Mouse (Mus musculus) heart, adult 2 months (tissue): ENCODE data around the gene Fam25c. TPM values are rescaled to one million over a fixed set of nuclear protein-coding genes. Genes with fewer than 3 reads are reported as not detected.

Experiments
- DNase-seq, 2 experiments: peaks; one replicate each; pipeline ENCODE4 v3.0.0; 2021
- H3K27ac ChIP-seq: fragments of 200-600 bp; 2 replicates; pipeline ENCODE4 v1.8.1; 2022
- H3K27me3 ChIP-seq: fragments of 200-500 bp; 2 replicates; pipeline ENCODE4 v1.6.1; 2012; ENCODE audit warnings: mild to moderate bottlenecking, low read length, inconsistent platforms, mixed read lengths; ENCODE audit not compliant: control insufficient read depth, insufficient read depth
- H3K36me3 ChIP-seq: fragments of 200-500 bp; 2 replicates; pipeline ENCODE4 v1.6.1; 2012; ENCODE audit warnings: low read length, inconsistent platforms; ENCODE audit not compliant: control insufficient read depth, insufficient read depth
- H3K4me1 ChIP-seq: fragments of 200-500 bp; 2 replicates; pipeline ENCODE4 v1.6.1; 2011; ENCODE audit warnings: low read length; ENCODE audit not compliant: control insufficient read depth, insufficient read depth
- H3K4me3 ChIP-seq: fragments of 200-600 bp; 2 replicates; pipeline ENCODE4 v1.8.1; 2022
- H3K79me2 ChIP-seq: fragments of 200-500 bp; replicated peaks from 2 replicates; pipeline ENCODE4 v1.6.1; 2012; ENCODE audit warnings: mild to moderate bottlenecking, inconsistent platforms, low read length, moderate library complexity, mixed read lengths; ENCODE audit not compliant: control insufficient read depth, insufficient read depth
- H3K9ac ChIP-seq: fragments of 200-500 bp; 2 replicates; pipeline ENCODE4 v1.6.1; 2012; ENCODE audit warnings: low read depth, mild to moderate bottlenecking, control low read depth, inconsistent platforms, low read length, mixed read lengths
- CTCF ChIP-seq: fragments of 200-600 bp; IDR thresholded peaks from 2 replicates; pipeline ENCODE4 v1.8.1; 2022; ENCODE audit warnings: antibody characterized with exemption, mild to moderate bottlenecking, moderate library complexity
- EP300 ChIP-seq: fragments of 200-500 bp; IDR thresholded peaks from 2 replicates; pipeline ENCODE4 v1.6.1; 2011; ENCODE audit warnings: low read depth, low read length, control low read depth; ENCODE audit not compliant: insufficient read depth
- POLR2A ChIP-seq: fragments of 200-500 bp; IDR thresholded peaks from 2 replicates; pipeline ENCODE4 v1.6.1; 2011; ENCODE audit warnings: mild to moderate bottlenecking, low read depth, low read length, control low read depth; ENCODE audit not compliant: insufficient read depth
- WGBS: fragments of 180-500 bp; shearing (Covaris S2); methylation state at CpG from one replicate; pipeline ENCODE4 v1.1.7; 2018; 5-methylcytosine and 5-hydroxymethylcytosine counted together
- intact Hi-C: fragments of 180-260 bp; cut with DNase I; formaldehyde crosslinking; loops from one replicate; pipeline ENCODE4 v1.15.1; 2025
- polyA plus RNA-seq: library from polyadenylated mRNA; depleted of rRNA; stranded (reverse); fragments of >200 nt; gene quantifications from 2 replicates; pipeline ENCODE4 v1.2.3, GENCODE M21; 2012
- total RNA-seq, 2 experiments: library from RNA; stranded (reverse); gene quantifications; 2 replicates each; pipeline ENCODE4 v1.2.3; 2021

The Fam25c gene
- total and polyA plus RNA-seq, 3 experiments, result not detected

DNA sequence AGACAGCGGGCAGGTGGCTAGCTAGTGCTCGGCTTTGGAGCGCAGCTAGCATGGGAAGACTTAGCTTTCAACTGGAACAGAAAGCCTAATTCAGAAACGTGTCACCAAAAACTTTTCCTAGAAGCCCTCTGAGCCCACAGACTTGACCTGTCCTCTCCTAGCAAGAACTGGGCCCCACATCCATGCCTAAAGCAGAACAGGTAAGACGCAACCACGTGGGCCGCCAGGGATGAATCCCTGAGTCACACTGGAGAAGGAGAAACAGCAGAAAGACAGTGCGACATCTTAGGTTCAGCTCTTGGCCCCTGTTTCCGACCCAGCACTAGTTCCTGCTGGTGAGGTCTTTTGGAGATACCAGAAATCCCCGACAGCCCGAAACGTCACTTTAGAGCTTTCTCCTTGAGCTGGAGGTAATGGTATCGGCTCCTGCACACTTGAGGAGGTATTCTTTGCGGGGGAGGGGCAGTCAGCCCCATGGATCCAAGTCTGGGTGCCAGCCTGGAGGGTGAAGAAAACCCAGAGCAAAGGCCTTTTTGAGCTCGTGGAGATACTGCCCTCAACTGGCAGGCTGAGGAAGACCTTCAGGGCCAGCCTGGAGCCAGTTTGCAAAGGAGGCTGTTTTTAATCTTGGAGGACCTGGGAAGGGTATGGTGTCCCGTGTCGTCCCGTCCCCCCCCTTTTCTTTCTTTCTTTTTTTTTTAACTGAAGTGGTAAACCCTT lies 7.7 kb upstream of the Fam25c start:
- peak overlapping the region; percentile 87 for H3K27ac ChIP-seq
- peak overlapping the region; percentile 62 for H3K4me3 ChIP-seq
- peak; percentile 82 for TF ChIP-seq CTCF
- peak; percentile 50; the same call in 1 of the 2 replicates for TF ChIP-seq EP300
- no peak for TF ChIP-seq POLR2A

DNA sequence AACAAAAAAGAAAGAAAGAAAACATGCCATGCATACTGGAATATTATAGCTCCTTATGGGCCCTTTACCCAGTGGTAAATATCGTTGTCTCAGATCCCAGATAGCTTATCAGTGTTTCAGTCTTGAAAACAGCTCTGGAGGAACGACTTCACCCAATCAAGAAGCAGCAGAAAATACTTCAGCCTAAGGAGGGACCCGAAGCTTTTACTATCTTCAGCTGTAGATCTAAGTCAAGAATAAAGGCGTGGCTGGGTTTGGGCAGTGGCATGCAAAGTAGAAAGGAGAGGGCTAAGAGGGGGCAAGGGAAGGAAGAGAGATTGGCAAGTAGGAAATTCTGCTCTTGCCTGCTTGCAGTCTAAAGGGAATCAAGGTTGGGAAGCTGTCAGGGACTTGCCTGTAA lies 6.9 kb upstream of the Fam25c start:
- Histone ChIP-seq H3K36me3 (no peaks in the 10 kb centered on the region), H3K4me1 (peaks cover 7% of the 10 kb centered on the region), H3K27ac (no peak overlapping the region), H3K79me2 (no peaks in the 10 kb centered on the region), H3K27me3 (no peaks in the 10 kb centered on the region), H3K4me3 (no peak overlapping the region), H3K9ac (no peak overlapping the region)
- TF ChIP-seq EP300, result no peak
- TF ChIP-seq POLR2A, result no peak
- no peak for TF ChIP-seq CTCF
- WGBS, result 62% methylated on average over 4 of the region's 4 CpGs
- DNase-seq, result no peak
- intact Hi-C loops, result loop anchor here (2.0 kb wide), 1 partner anchor 51 kb away; the partner anchor contains the start of genes Glud1 and Shld2

More for the DNA sequence above, 7.7 kb upstream of the Fam25c start:
- WGBS, result 42% methylated on average over 18 of the region's 18 CpGs
- Histone ChIP-seq H3K27me3 (no peaks in the 10 kb centered on the region), H3K9ac (peak overlapping the region; percentile 29; the same call in 1 of the 2 replicates), H3K4me1 (peaks cover 7% of the 10 kb centered on the region), H3K36me3 (no peaks in the 10 kb centered on the region), H3K79me2 (no peaks in the 10 kb centered on the region)
- intact Hi-C loops, result loop anchor here (1.0 to 2.0 kb wide), 2 partner anchors 52 to 90 kb away; partner anchors contain the start of genes Glud1 and Shld2
- peak; percentile 75 to 76 for DNase-seq

DNA sequence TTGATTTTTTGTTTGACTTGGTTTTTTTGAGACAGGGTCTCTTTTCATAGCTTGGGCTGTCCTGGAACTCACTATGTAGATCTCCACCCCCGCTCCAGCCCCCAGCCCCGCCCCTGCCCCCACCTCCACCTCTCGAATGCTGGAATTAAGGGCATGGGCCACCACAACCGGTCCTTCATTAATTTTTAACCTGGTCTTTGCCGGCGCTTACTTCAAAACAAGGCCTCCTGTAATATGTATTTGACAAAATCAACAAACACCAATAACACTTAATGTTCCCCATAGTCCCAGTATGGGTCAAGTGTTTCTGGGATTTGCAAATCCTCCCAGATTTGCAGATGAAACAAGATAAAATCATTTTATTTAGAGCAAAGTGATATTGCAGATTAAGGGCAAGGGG lies 5.0 kb upstream of the Fam25c start:
- H3K36me3 ChIP-seq, result no peaks in the 10 kb centered on the region
- 66% methylated on average over 6 of the region's 6 CpGs for WGBS
- TF ChIP-seq EP300, result no peak
- TF ChIP-seq POLR2A, result no peak
- no peak for TF ChIP-seq CTCF
- H3K4me1 ChIP-seq, result peaks cover 7% of the 10 kb centered on the region
- H3K27me3 ChIP-seq, result no peaks in the 10 kb centered on the region
- no peak for DNase-seq
- intact Hi-C loops, result no loop called here
- H3K4me3 ChIP-seq, result no peak overlapping the region
- no peak overlapping the region for H3K9ac ChIP-seq
- H3K79me2 ChIP-seq, result no peaks in the 10 kb centered on the region
- H3K27ac ChIP-seq, result no peak overlapping the region

DNA sequence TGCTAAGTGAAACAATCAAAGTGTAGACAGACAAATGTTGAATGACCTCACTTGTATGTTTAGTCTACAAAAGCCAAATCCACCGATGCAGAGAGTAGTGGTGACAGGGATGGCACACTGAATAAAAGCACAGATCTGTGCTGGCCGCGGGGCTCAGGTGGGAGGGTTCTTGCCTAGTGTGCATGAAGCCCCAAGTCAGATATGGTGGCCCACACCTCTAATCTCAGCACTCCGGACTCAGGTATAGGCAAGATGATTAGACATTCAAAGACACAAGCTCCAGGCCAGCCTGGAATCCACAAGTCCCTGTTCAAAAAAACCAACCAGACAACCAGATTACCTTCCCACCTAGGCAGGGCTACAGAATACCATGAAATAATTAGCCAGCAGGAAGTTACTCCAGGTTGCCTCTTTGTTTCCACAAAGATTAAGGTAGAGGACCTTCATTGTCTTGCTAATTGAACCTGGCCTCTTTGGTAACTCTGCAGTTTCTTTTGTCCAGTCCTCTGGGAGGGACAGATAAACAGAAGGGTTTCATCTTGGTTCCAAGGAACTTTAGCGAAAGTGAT lies 4.5 kb upstream of the Fam25c start:
- no peaks in the 10 kb centered on the region for H3K36me3 ChIP-seq
- no peak for DNase-seq
- H3K79me2 ChIP-seq, result no peaks in the 10 kb centered on the region
- H3K4me3 ChIP-seq, result no peak overlapping the region
- 64% methylated on average over 5 of the region's 5 CpGs for WGBS
- intact Hi-C loops, result loop anchor here (10.0 kb wide), 1 partner anchor 275 kb away; the partner anchor contains the start of gene Anxa8
- H3K4me1 ChIP-seq, result peaks cover 7% of the 10 kb centered on the region
- no peaks in the 10 kb centered on the region for H3K27me3 ChIP-seq
- H3K9ac ChIP-seq, result no peak overlapping the region
- TF ChIP-seq EP300 (no peak), CTCF (no peak), POLR2A (no peak)
- H3K27ac ChIP-seq, result no peak overlapping the region

DNA sequence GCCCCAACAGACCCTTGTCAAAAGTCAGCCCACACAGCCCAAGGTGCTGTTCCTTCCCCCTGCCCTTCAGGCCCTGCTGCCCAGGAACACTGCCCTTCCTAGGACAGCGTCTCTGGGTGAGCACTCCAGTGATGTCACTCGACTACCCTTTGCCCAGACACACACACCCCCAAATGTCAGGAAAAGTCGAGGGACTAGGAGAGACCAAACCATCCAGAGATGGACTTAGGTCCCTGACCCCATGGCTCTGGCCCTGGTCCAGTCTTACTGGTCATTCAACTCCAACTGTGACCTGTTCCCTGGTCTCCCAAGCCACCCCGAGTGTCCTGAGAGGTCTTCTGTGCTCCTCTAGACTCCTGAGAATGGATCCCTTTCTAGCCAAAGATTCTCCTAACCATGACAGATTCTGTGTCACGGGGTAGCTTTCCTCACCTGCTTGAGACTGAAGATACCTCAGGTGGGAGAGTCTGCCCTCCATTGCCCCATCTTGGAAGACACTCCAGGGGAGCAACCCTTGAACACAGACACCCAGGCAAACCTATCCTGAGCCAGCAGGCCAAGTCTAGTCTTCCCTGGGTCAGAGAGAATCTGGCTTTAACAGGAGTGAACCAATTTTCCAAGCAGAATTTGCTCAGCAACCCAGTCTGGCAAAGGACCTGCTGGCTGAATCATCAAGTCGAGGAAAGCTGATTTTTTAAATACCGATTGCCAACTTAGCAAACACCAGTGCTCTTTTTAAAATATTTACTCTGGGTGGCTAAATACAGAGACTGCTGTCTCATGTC lies 2.6 kb upstream of the Fam25c start:
- no peak for DNase-seq
- Histone ChIP-seq H3K9ac (no peak overlapping the region), H3K36me3 (no peaks in the 10 kb centered on the region), H3K27me3 (no peaks in the 10 kb centered on the region), H3K4me1 (peaks cover 4% of the 10 kb centered on the region; the same call in 1 of the 2 replicates), H3K79me2 (no peaks in the 10 kb centered on the region), H3K27ac (no peak overlapping the region), H3K4me3 (no peak overlapping the region)
- whole genome bisulfite sequencing, result 68% methylated on average over 7 of the region's 7 CpGs
- TF ChIP-seq EP300 (no peak), CTCF (no peak), POLR2A (no peak)
- intact Hi-C loops, result loop anchor here (10.0 kb wide), 1 partner anchor 273 kb away; the partner anchor contains the start of gene Anxa8
